Mouse (Mus musculus) stomach, embryonic 16.5 days (tissue): ENCODE data around the gene Smad5. TPM values are rescaled to one million over a fixed set of nuclear protein-coding genes. Genes with fewer than 3 reads are reported as not detected.
A peak's percentile ranks its signal among the peaks of the same experiment; 100 is the strongest.

Experiments
- ATAC-seq: fragments of 200-750 bp; cut with Nextera tagmentation; 2 replicates; pipeline ENCODE4 v1.8.0; 2017; ENCODE audit warnings: moderate number of reproducible peaks, moderate TSS enrichment; ENCODE audit not compliant: insufficient read depth, low FRiP score
- H3K27ac ChIP-seq: fragments of 300-500 bp; sonication (generic); 2 replicates; pipeline ENCODE4 v1.5.1; 2014; ENCODE audit warnings: low read length
- H3K27me3 ChIP-seq: fragments of 300-500 bp; sonication (generic); 2 replicates; pipeline ENCODE4 v1.6.1; 2014; ENCODE audit warnings: low read length, control low read depth, mixed read lengths; ENCODE audit not compliant: control insufficient read depth, insufficient read depth
- H3K36me3 ChIP-seq: fragments of 300-500 bp; sonication (generic); 2 replicates; pipeline ENCODE4 v1.6.1; 2014; ENCODE audit warnings: low read length; ENCODE audit not compliant: control insufficient read depth, insufficient read depth
- H3K4me1 ChIP-seq: fragments of 300-500 bp; sonication (generic); 2 replicates; pipeline ENCODE4 v1.6.1; 2014; ENCODE audit warnings: low read length, control low read depth, mixed read lengths; ENCODE audit not compliant: control insufficient read depth, insufficient read depth
- H3K4me2 ChIP-seq: fragments of 300-500 bp; sonication (generic); 2 replicates; pipeline ENCODE4 v1.6.1; 2014; ENCODE audit warnings: low read depth, low read length, mixed read lengths
- H3K4me3 ChIP-seq: fragments of 300-500 bp; sonication (generic); replicated peaks from 2 replicates; pipeline ENCODE4 v1.5.1; 2014; ENCODE audit warnings: mild to moderate bottlenecking, low read length
- H3K9ac ChIP-seq: fragments of 300-500 bp; sonication (generic); 2 replicates; pipeline ENCODE4 v1.6.1; 2014; ENCODE audit warnings: low read length
- H3K9me3 ChIP-seq: fragments of 300-500 bp; sonication (generic); replicated peaks from 2 replicates; pipeline ENCODE4 v1.6.1; 2016; ENCODE audit warnings: low read length, control low read depth; ENCODE audit not compliant: control insufficient read depth
- WGBS: fragments of 180-500 bp; shearing (Covaris S2); extraction: QIAGEN DNeasy Blood & Tissue Kit; methylation state at CpG from one replicate; pipeline ENCODE4 v1.1.7; 2014; 5-methylcytosine and 5-hydroxymethylcytosine counted together
- polyA plus RNA-seq: library from polyadenylated mRNA; unstranded; fragments of >200 nt; fragmentation: Nextera tagmentation; extraction: Ambion mirVana; gene quantifications from 2 replicates; pipeline ENCODE4 v1.2.1, GENCODE M21; 2015

Gene Smad5
- polyA plus RNA-seq, 1 experiment from 2014 or later: 27.8 TPM

- H3K36me3 ChIP-seq: peaks cover 2% of the 10 kb centered on the region; the same call in 1 of the 2 replicates
- WGBS: 76% methylated on average over 7 of the region's 7 CpGs
- no peak overlapping the region for H3K4me3 ChIP-seq
- H3K27ac ChIP-seq: no peak overlapping the region
- no peaks in the 10 kb centered on the region for H3K27me3 ChIP-seq
- no peaks in the 10 kb centered on the region; the same call in 1 of the 2 replicates for H3K4me1 ChIP-seq
- H3K9ac ChIP-seq: no peak overlapping the region
- no peaks in the 10 kb centered on the region for H3K9me3 ChIP-seq
- no peak overlapping the region for H3K4me2 ChIP-seq
- ATAC-seq: no peak
These were observed 38.9 kb downstream of the Smad5 start for GRCm38 (mm10) chr13:56741691-56742090.

- Histone ChIP-seq H3K9ac (no peak overlapping the region), H3K4me1 (no peaks in the 10 kb centered on the region; the same call in 1 of the 2 replicates), H3K36me3 (peaks cover 2% of the 10 kb centered on the region; the same call in 1 of the 2 replicates), H3K27me3 (no peaks in the 10 kb centered on the region), H3K4me2 (no peak overlapping the region), H3K4me3 (no peak overlapping the region), H3K27ac (no peak overlapping the region), H3K9me3 (no peaks in the 10 kb centered on the region)
- ATAC-seq: no peak
- WGBS: 60% methylated on average over 6 of the region's 6 CpGs
These were observed 39.6 kb downstream of the Smad5 start for GRCm38 (mm10) chr13:56742325-56742901.

- no peaks in the 10 kb centered on the region for H3K9me3 ChIP-seq
- no peaks in the 10 kb centered on the region for H3K36me3 ChIP-seq
- WGBS: 52% methylated on average over 10 of the region's 10 CpGs
- no peak overlapping the region for H3K9ac ChIP-seq
- peak; percentile 37; the same call in 1 of the 2 replicates for ATAC-seq
- H3K4me3 ChIP-seq: no peak overlapping the region
- peak overlapping the region; percentile 16; the same call in 1 of the 2 replicates for H3K4me2 ChIP-seq
- no peaks in the 10 kb centered on the region; the same call in 1 of the 2 replicates for H3K4me1 ChIP-seq
- H3K27ac ChIP-seq: peak overlapping the region; percentile 75
- H3K27me3 ChIP-seq: 0 out of 2 replicates have a peak, but pooled peaks cover 6% of the 10 kb centered on the region
These were observed 44.1 kb downstream of the Smad5 start for GRCm38 (mm10) chr13:56746739-56747532.

GRCm38 (mm10) chr13:56747554-56747953 is 44.7 kb downstream of the Smad5 start:
- Histone ChIP-seq H3K4me1 (peaks cover under 1% of the 10 kb centered on the region), H3K4me2 (peak overlapping the region; percentile 84; the same call in 1 of the 2 replicates), H3K27me3 (0 out of 2 replicates have a peak, but pooled peaks cover 7% of the 10 kb centered on the region), H3K9me3 (no peaks in the 10 kb centered on the region), H3K4me3 (peak overlapping the region; percentile 32; the same call in 1 of the 2 replicates), H3K36me3 (no peaks in the 10 kb centered on the region), H3K9ac (no peak overlapping the region), H3K27ac (peak overlapping the region; percentile 75)
- 43% methylated on average over 8 of the region's 8 CpGs for WGBS
- peak; percentile 86 for ATAC-seq

GRCm38 (mm10) chr13:56749377-56749776 is 46.6 kb downstream of the Smad5 start:
- H3K27ac ChIP-seq: peak overlapping the region; percentile 72; the same call in 1 of the 2 replicates
- peak overlapping the region; percentile 32 for H3K4me3 ChIP-seq
- H3K4me2 ChIP-seq: peak overlapping the region; percentile 84
- no peaks in the 10 kb centered on the region for H3K9me3 ChIP-seq
- no peak for ATAC-seq
- peak overlapping the region; percentile 28; the same call in 1 of the 2 replicates for H3K9ac ChIP-seq
- peaks cover 13% of the 10 kb centered on the region for H3K4me1 ChIP-seq
- H3K36me3 ChIP-seq: no peaks in the 10 kb centered on the region
- 76% methylated on average over 7 of the region's 7 CpGs for WGBS
- peaks cover 24% of the 10 kb centered on the region for H3K27me3 ChIP-seq

GRCm38 (mm10) chr13:56751774-56752173 is 49.0 kb downstream of the Smad5 start:
- no peaks in the 10 kb centered on the region for H3K9me3 ChIP-seq
- H3K27me3 ChIP-seq: peaks cover 25% of the 10 kb centered on the region
- peaks cover 13% of the 10 kb centered on the region; the same call in 1 of the 2 replicates for H3K4me1 ChIP-seq
- no peaks in the 10 kb centered on the region for H3K36me3 ChIP-seq
- no peak for ATAC-seq
- 56% methylated on average over 5 of the region's 5 CpGs for WGBS
- 0 out of 2 replicates have a peak overlapping the region, but pooled peaks have one; percentile 72 for H3K9ac ChIP-seq
- peak overlapping the region; percentile 84 for H3K4me2 ChIP-seq
- peak overlapping the region; percentile 50 for H3K4me3 ChIP-seq
- H3K27ac ChIP-seq: peak overlapping the region; percentile 11; the same call in 1 of the 2 replicates

- Histone ChIP-seq H3K9ac (peak overlapping the region; percentile 72), H3K4me2 (peak overlapping the region; percentile 84), H3K4me1 (peaks cover 13% of the 10 kb centered on the region; the same call in 1 of the 2 replicates), H3K27ac (no peak overlapping the region), H3K36me3 (no peaks in the 10 kb centered on the region), H3K4me3 (peak overlapping the region; percentile 50), H3K27me3 (peaks cover 25% of the 10 kb centered on the region), H3K9me3 (no peaks in the 10 kb centered on the region)
- 3% methylated on average over 41 of the region's 41 CpGs for WGBS
- no peak for ATAC-seq
These were observed 49.8 kb downstream of the Smad5 start for GRCm38 (mm10) chr13:56752474-56753191.

GRCm38 (mm10) chr13:56753192-56753951 is 50.6 kb downstream of the Smad5 start, which contains the start of gene Gm45623:
Gene Gm45623 (minus strand): TSS chr13:56753827.
- no peak within 1 kb of the TSS for H3K27ac ChIP-seq
- ATAC-seq: no peak
- peaks cover 25% of the 10 kb centered on the region for H3K27me3 ChIP-seq
- no peaks in the 10 kb centered on the region for H3K36me3 ChIP-seq
- WGBS: 2% methylated on average over 71 of the region's 71 CpGs
- peaks cover 18% of the 10 kb centered on the region for H3K4me1 ChIP-seq
- H3K4me2 ChIP-seq: peak within 1 kb of the TSS; percentile 84
- H3K9ac ChIP-seq: peak within 1 kb of the TSS; percentile 72
- no peaks in the 10 kb centered on the region for H3K9me3 ChIP-seq
- H3K4me3 ChIP-seq: peak within 1 kb of the TSS; percentile 50
